Mouse (Mus musculus) midbrain, postnatal 0 days (tissue): ENCODE measurements around the gene Gm13030. TPM values are rescaled to one million over a fixed set of nuclear protein-coding genes. Genes with fewer than 3 reads are reported as not detected.

Source experiments
- ATAC-seq: fragments of 200-750 bp; cut with Nextera tagmentation; 2 replicates; pipeline ENCODE4 v1.8.0; 2017; ENCODE audit warnings: moderate number of reproducible peaks, mild to moderate bottlenecking, moderate TSS enrichment, moderate library complexity; ENCODE audit not compliant: low FRiP score
- DNase-seq: peaks from one replicate; pipeline ENCODE4 v3.0.0-alpha.2; 2015; ENCODE audit warnings: low spot score
- H3K27ac ChIP-seq: fragments of 300-500 bp; sonication (generic); 2 replicates; pipeline ENCODE4 v1.5.1; 2014; ENCODE audit warnings: low read depth, mild to moderate bottlenecking, low read length, mixed read lengths
- H3K27me3 ChIP-seq: fragments of 300-500 bp; sonication (generic); 2 replicates; pipeline ENCODE4 v1.6.1; 2014; ENCODE audit warnings: low read length, control low read depth, mixed read lengths; ENCODE audit not compliant: insufficient read depth
- H3K36me3 ChIP-seq: fragments of 300-500 bp; sonication (generic); 2 replicates; pipeline ENCODE4 v1.6.1; 2014; ENCODE audit warnings: low read length, control low read depth, mixed read lengths; ENCODE audit not compliant: insufficient read depth
- H3K4me1 ChIP-seq: fragments of 300-500 bp; sonication (generic); 2 replicates; pipeline ENCODE4 v1.6.1; 2014; ENCODE audit warnings: mild to moderate bottlenecking, control low read depth, antibody characterized with exemption, low read length, mixed read lengths; ENCODE audit not compliant: insufficient read depth
- H3K4me2 ChIP-seq: fragments of 300-500 bp; sonication (generic); 2 replicates; pipeline ENCODE4 v1.6.1; 2014; ENCODE audit warnings: low read depth, mild to moderate bottlenecking, low read length, mixed read lengths; ENCODE audit not compliant: poor library complexity, severe bottlenecking
- H3K4me3 ChIP-seq: fragments of 300-500 bp; sonication (generic); 2 replicates; pipeline ENCODE4 v1.5.1; 2014; ENCODE audit warnings: low read depth, mild to moderate bottlenecking, low read length, moderate library complexity
- H3K9ac ChIP-seq: fragments of 300-500 bp; sonication (generic); replicated peaks from 2 replicates; pipeline ENCODE4 v1.6.1; 2014; ENCODE audit warnings: mild to moderate bottlenecking, low read length, moderate library complexity, mixed read lengths; ENCODE audit not compliant: poor library complexity, severe bottlenecking
- H3K9me3 ChIP-seq: fragments of 300-500 bp; sonication (generic); 2 replicates; pipeline ENCODE4 v1.6.1; 2016; ENCODE audit warnings: low read length, control low read depth
- CTCF ChIP-seq: IDR thresholded peaks from 2 replicates; pipeline ENCODE4 v1.5.1; 2016; ENCODE audit warnings: antibody characterized with exemption, mild to moderate bottlenecking
- WGBS: fragments of 180-500 bp; shearing (Covaris S2); extraction: QIAGEN DNeasy Blood & Tissue Kit; methylation state at CpG from one replicate; pipeline ENCODE4 v1.1.7; 2014; 5-methylcytosine and 5-hydroxymethylcytosine counted together
- polyA plus RNA-seq: library from polyadenylated mRNA; unstranded; fragments of >200 nt; fragmentation: Nextera tagmentation; extraction: Ambion mirVana; gene quantifications from 2 replicates; pipeline ENCODE4 v1.2.1, GENCODE M21; 2015
- total RNA-seq: library from RNA; depleted of rRNA; stranded (reverse); fragments of >200 nt; gene quantifications from 2 replicates; pipeline ENCODE4 v1.2.3, GENCODE M21; 2014

Gm13030 gene
- total and polyA plus RNA-seq, 2 experiments from 2014 or later = not detected

DNA sequence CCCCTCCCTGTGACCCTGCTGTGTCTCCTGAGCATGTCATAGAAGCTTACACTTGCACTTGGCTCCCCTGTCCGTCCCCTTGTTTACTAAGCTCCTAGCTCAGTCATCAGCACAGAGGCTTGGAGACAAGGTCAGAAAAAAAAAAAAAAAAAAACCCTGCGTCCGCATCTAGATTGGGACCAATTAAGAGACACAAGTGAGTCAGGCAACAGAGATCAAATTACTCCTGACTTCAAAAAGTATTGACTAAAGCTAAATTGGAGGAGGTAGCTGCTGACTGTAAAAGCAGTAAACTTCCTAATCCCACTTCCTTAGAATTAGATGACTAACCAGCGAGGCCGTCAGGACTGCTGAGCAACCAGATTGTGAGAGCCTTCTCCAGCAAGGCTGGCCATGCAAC, 8.7 kb downstream of the Gm13030 start:
- H3K27ac ChIP-seq = no peak overlapping the region

DNA sequence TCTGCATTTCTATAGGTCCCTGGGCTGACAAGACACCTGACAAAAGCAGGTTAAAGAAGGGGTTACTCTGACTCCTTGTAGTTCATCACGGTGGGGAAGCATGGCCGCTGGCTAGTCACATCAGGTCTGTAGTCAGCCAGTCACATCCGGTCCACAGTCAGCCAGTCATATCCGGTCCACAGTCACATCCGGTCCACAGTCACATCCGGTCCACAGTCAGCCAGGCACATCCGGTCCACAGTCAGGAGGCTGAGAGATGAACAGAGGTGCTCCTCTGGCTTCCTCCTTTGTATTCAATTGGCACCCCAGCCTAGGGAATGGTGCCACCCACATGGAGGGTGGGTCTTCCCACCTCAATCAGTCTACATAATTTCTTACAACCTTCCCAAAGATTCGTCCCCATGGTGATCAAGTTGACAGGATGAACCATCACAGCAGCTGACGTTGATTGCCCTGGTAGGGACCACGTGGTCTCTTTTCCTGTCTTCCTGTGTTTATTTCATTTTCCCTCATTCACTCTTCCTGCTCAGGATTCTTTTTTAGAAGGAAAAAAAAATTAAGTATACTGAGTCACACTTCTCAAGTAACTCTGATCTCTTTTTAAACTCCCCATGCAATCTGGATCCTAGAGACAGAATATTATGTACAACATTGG, 10.3 kb downstream of the Gm13030 start, which contains the start of gene Pla2g5:
Pla2g5 (minus strand) TSS at position 139 of the 655 bp plus-strand sequence.
- no peak within 1 kb of the TSS for H3K27ac ChIP-seq
- no peak for DNase-seq

More for the DNA sequence above, 8.7 kb downstream of the Gm13030 start:
- Histone ChIP-seq H3K4me2 (no peak overlapping the region), H3K36me3 (no peaks in the 10 kb centered on the region), H3K4me3 (no peak overlapping the region), H3K4me1 (no peaks in the 10 kb centered on the region), H3K9ac (no peak overlapping the region), H3K9me3 (no peaks in the 10 kb centered on the region), H3K27me3 (no peaks in the 10 kb centered on the region)
- DNase-seq (no peak), ATAC-seq (no peak)
- TF ChIP-seq CTCF = no peak
- 62% methylated on average over 5 of the region's 5 CpGs for WGBS

DNA sequence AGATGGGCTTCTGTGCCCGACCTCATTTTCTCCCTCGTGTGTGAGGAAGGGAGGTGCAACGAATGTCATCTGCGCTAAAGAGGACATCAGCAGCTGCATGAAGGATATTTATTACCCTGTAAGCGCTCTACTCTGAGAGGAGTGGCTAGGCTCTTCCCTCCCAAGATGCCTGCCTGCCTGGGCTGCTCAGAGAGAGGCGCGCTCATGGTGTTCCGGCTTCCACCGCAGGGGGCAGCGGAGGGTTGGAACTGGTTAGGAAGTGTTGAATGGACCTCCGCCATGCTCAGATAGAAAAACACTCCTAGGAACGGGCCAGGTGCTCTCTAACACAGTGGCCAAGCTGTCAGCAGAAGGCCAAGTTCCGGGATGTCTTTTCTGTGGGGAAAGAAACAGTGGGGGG, 14.0 kb downstream of the Gm13030 start:
- Histone ChIP-seq H3K36me3 (no peaks in the 10 kb centered on the region), H3K9me3 (no peaks in the 10 kb centered on the region), H3K9ac (peak overlapping the region; percentile 51), H3K4me3 (peak overlapping the region; percentile 26), H3K4me1 (0 out of 2 replicates have a peak, but pooled peaks cover 3% of the 10 kb centered on the region), H3K27ac (peak overlapping the region; percentile 74), H3K4me2 (peak overlapping the region; percentile 42), H3K27me3 (no peaks in the 10 kb centered on the region)
- WGBS = 6% methylated on average over 13 of the region's 13 CpGs
- DNase-seq = peak; percentile 90
- TF ChIP-seq CTCF = peak; percentile 83
- peak; percentile 86 for ATAC-seq

More for the DNA sequence above, 10.3 kb downstream of the Gm13030 start, which contains the start of gene Pla2g5:
- Histone ChIP-seq H3K4me2 (no peak within 1 kb of the TSS), H3K9ac (no peak within 1 kb of the TSS), H3K4me3 (no peak within 1 kb of the TSS), H3K4me1 (no peaks in the 10 kb centered on the region), H3K9me3 (no peaks in the 10 kb centered on the region), H3K36me3 (no peaks in the 10 kb centered on the region), H3K27me3 (no peaks in the 10 kb centered on the region)
- TF ChIP-seq CTCF = no peak
- WGBS = 75% methylated on average over 10 of the region's 10 CpGs
- no peak for ATAC-seq

DNA sequence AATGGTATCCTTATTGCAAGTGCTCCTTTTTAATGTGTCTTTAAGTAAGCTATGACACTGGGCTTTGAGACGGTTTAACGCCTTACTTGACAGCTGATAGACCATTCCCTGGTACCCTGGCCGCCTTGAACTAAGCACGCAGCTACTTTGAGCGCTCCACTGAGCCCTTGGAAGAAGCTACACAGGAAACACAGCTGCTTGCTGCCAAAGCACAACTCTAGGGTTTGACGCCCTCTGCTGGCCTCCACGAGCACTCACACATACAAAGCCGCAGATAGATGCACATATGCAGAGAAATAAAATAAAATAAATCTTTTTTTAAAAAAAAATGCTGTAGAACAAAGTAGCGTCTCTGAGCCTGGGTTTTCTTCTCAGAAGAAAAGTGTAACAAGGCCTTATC, 14.5 kb downstream of the Gm13030 start:
- DNase-seq (peak; percentile 85), ATAC-seq (no peak)
- peak overlapping the region; percentile 51 for H3K9ac ChIP-seq
- H3K9me3 ChIP-seq = no peaks in the 10 kb centered on the region
- H3K4me1 ChIP-seq = 0 out of 2 replicates have a peak, but pooled peaks cover 3% of the 10 kb centered on the region
- 18% methylated on average over 9 of the region's 9 CpGs for WGBS
- H3K27ac ChIP-seq = peak overlapping the region; percentile 74
- TF ChIP-seq CTCF = peak; percentile 78
- H3K27me3 ChIP-seq = no peaks in the 10 kb centered on the region
- H3K4me3 ChIP-seq = peak overlapping the region; percentile 26
- H3K4me2 ChIP-seq = peak overlapping the region; percentile 42
- H3K36me3 ChIP-seq = no peaks in the 10 kb centered on the region

DNA sequence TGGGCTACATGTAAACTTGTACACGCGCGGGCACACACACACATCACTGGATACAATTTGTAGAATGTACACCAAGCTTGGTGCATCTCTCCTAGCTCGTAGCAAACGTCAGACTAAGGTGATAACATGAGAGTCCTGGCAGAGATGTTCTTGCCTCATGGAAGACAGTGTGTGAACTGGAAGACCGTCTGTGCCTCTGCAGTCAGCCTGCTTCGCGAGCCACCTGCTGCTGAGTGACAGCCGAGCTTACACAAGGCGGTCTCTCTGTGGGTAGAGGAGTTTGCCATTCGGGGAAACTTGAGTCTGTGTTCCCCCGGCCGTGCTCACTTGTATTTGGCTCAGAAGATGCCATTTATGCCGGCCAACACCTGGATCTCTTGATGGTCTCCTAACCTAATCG, 15.3 kb downstream of the Gm13030 start:
- WGBS = 80% methylated on average over 15 of the region's 15 CpGs
- DNase-seq (no peak), ATAC-seq (no peak)

DNA sequence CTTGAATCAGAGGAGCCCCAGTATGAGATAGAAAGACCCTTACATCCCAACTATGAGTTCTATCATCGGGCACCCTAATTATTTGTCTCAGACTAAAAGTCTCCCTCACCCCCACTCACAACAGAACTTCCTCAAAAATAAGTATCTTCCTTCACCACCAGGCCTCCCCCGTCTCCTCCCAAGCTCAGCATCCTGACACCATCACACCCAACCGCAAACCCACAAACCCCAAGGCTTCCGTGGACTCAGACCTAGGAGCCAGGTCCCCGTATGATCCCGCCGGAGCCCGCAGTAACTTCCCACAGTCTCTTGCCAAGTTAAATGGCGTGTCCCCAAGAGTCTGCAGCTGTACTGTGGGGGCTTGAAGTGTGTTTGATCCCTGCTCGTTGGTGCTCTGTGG, 16.2 kb downstream of the Gm13030 start:
- Histone ChIP-seq H3K27ac (no peak overlapping the region), H3K9me3 (no peaks in the 10 kb centered on the region), H3K4me3 (no peak overlapping the region), H3K4me2 (no peak overlapping the region), H3K27me3 (no peaks in the 10 kb centered on the region), H3K4me1 (0 out of 2 replicates have a peak, but pooled peaks cover 3% of the 10 kb centered on the region), H3K36me3 (no peaks in the 10 kb centered on the region), H3K9ac (no peak overlapping the region)
- TF ChIP-seq CTCF = no peak
- no peak for ATAC-seq
- DNase-seq = no peak
- WGBS = 88% methylated on average over 10 of the region's 10 CpGs

More for the DNA sequence above, 15.3 kb downstream of the Gm13030 start:
- H3K27me3 ChIP-seq = no peaks in the 10 kb centered on the region
- H3K9ac ChIP-seq = no peak overlapping the region
- no peak overlapping the region for H3K4me3 ChIP-seq
- H3K4me1 ChIP-seq = 0 out of 2 replicates have a peak, but pooled peaks cover 3% of the 10 kb centered on the region
- no peak overlapping the region for H3K27ac ChIP-seq
- TF ChIP-seq CTCF = no peak
- H3K4me2 ChIP-seq = no peak overlapping the region
- H3K9me3 ChIP-seq = no peaks in the 10 kb centered on the region
- no peaks in the 10 kb centered on the region for H3K36me3 ChIP-seq
